Mouse (Mus musculus): Measurements from ENCODE around the gene Hist1h1t. TPM values are rescaled to one million over a fixed set of nuclear protein-coding genes. Genes with fewer than 3 reads are reported as not detected.

Gene Hist1h1t
- polyA plus RNA-seq, 1 experiment from 2014 or later, result 0.14 TPM

Small RNA genes lying within 50 kb of the gene (microRNA-seq; reads per million reads assigned to microRNA genes)
- gene Gm44314, result not detected
- not detected for gene Gm44350

Other genes with a start within 250 kb of the Hist1h1t start
- gene Btn1a1, start 229.9 kb upstream of the Hist1h1t start, polyA plus RNA-seq (2015; fragmentation: Nextera tagmentation; extraction: Ambion mirVana), result 0.85 and 1.4 TPM in 2 replicates
- gene Btn2a2, start 207.0 kb upstream of the Hist1h1t start, polyA plus RNA-seq (2015; fragmentation: Nextera tagmentation; extraction: Ambion mirVana), result 0.31 and 0.41 TPM in 2 replicates
- 5.4 and 5.7 TPM in 2 replicates for gene Hist1h4h, start 164.8 kb upstream of the Hist1h1t start, polyA plus RNA-seq (2015; fragmentation: Nextera tagmentation; extraction: Ambion mirVana)
- gene Hist1h2af, start 161.9 kb upstream of the Hist1h1t start, polyA plus RNA-seq (2015; fragmentation: Nextera tagmentation; extraction: Ambion mirVana), result 2.2 and 2.6 TPM in 2 replicates
- gene Hist1h3g, start 160.4 kb upstream of the Hist1h1t start, polyA plus RNA-seq (2015; fragmentation: Nextera tagmentation; extraction: Ambion mirVana), result 1.6 and 3.1 TPM in 2 replicates
- 0.61 and 0.74 TPM in 2 replicates for gene Hist1h2bh, start 152.4 kb upstream of the Hist1h1t start, polyA plus RNA-seq (2015; fragmentation: Nextera tagmentation; extraction: Ambion mirVana)
- gene Hist1h3f, start 151.8 kb upstream of the Hist1h1t start, polyA plus RNA-seq (2015; fragmentation: Nextera tagmentation; extraction: Ambion mirVana), result 0.16 and 0.25 TPM in 2 replicates
- gene Hist1h4f, start 144.2 kb upstream of the Hist1h1t start, polyA plus RNA-seq (2015; fragmentation: Nextera tagmentation; extraction: Ambion mirVana), result 0.62 and 0.66 TPM in 2 replicates
- gene Hist1h1d, start 142.6 kb upstream of the Hist1h1t start, polyA plus RNA-seq (2015; fragmentation: Nextera tagmentation; extraction: Ambion mirVana), result 0.18 and 0.23 TPM in 2 replicates
- gene Hist1h3e, start 133.4 kb upstream of the Hist1h1t start, polyA plus RNA-seq (2015; fragmentation: Nextera tagmentation; extraction: Ambion mirVana), result 1.7 and 2.4 TPM in 2 replicates
- gene Hist1h2ae, start 124.6 kb upstream of the Hist1h1t start, polyA plus RNA-seq (2015; fragmentation: Nextera tagmentation; extraction: Ambion mirVana), result 33.7 and 35.5 TPM in 2 replicates
- 4.3 and 4.6 TPM in 2 replicates for gene Hist1h2bg, start 124.4 kb upstream of the Hist1h1t start, polyA plus RNA-seq (2015; fragmentation: Nextera tagmentation; extraction: Ambion mirVana)
- 0.97 and 1.5 TPM in 2 replicates for gene Hist1h2bf, start 121.6 kb upstream of the Hist1h1t start, polyA plus RNA-seq (2015; fragmentation: Nextera tagmentation; extraction: Ambion mirVana)
- gene Hist1h2ad, start 121.4 kb upstream of the Hist1h1t start, polyA plus RNA-seq (2015; fragmentation: Nextera tagmentation; extraction: Ambion mirVana), result 1.2 and 1.6 TPM in 2 replicates
- 2.0 and 2.2 TPM in 2 replicates for gene Hist1h3d, start 120.1 kb upstream of the Hist1h1t start, polyA plus RNA-seq (2015; fragmentation: Nextera tagmentation; extraction: Ambion mirVana)
- gene Hist1h4d, start 114.2 kb upstream of the Hist1h1t start, polyA plus RNA-seq (2015; fragmentation: Nextera tagmentation; extraction: Ambion mirVana), result 48.2 and 53.2 TPM in 2 replicates
- 1.7 and 1.9 TPM in 2 replicates for gene Hist1h2be, start 74.7 kb upstream of the Hist1h1t start, polyA plus RNA-seq (2015; fragmentation: Nextera tagmentation; extraction: Ambion mirVana)
- 9.6 and 10.8 TPM in 2 replicates for gene Hist1h1e, start 73.3 kb upstream of the Hist1h1t start, polyA plus RNA-seq (2015; fragmentation: Nextera tagmentation; extraction: Ambion mirVana)
- 0.50 and 0.74 TPM in 2 replicates for gene Hist1h2ac, start 11.9 kb upstream of the Hist1h1t start, polyA plus RNA-seq (2015; fragmentation: Nextera tagmentation; extraction: Ambion mirVana)
- 51.8 and 52.1 TPM in 2 replicates for gene Hist1h2bc, start 11.6 kb upstream of the Hist1h1t start, polyA plus RNA-seq (2015; fragmentation: Nextera tagmentation; extraction: Ambion mirVana)
- gene Hist1h4c, start 2.6 kb downstream of the Hist1h1t start, polyA plus RNA-seq (2015; fragmentation: Nextera tagmentation; extraction: Ambion mirVana), result 2.4 and 2.7 TPM in 2 replicates
- gene Hfe, start 15.0 kb downstream of the Hist1h1t start, polyA plus RNA-seq (2015; fragmentation: Nextera tagmentation; extraction: Ambion mirVana), result 10.3 and 13.6 TPM in 2 replicates
- gene Hist1h1c, start 43.0 kb downstream of the Hist1h1t start, polyA plus RNA-seq (2015; fragmentation: Nextera tagmentation; extraction: Ambion mirVana), result 38.8 and 41.2 TPM in 2 replicates
- gene Hist1h3c, start 49.8 kb downstream of the Hist1h1t start, polyA plus RNA-seq (2015; fragmentation: Nextera tagmentation; extraction: Ambion mirVana), result 2.0 and 4.1 TPM in 2 replicates
- gene Hist1h2bb, start 50.9 kb downstream of the Hist1h1t start, polyA plus RNA-seq (2015; fragmentation: Nextera tagmentation; extraction: Ambion mirVana), result 1.2 and 1.9 TPM in 2 replicates
- gene Hist1h2ab, start 55.3 kb downstream of the Hist1h1t start, polyA plus RNA-seq (2015; fragmentation: Nextera tagmentation; extraction: Ambion mirVana), result 15.3 and 20.4 TPM in 2 replicates
- gene Hist1h3b, start 56.5 kb downstream of the Hist1h1t start, polyA plus RNA-seq (2015; fragmentation: Nextera tagmentation; extraction: Ambion mirVana), result 3.1 and 4.7 TPM in 2 replicates
- 1.2 and 1.7 TPM in 2 replicates for gene Hist1h4b, start 61.2 kb downstream of the Hist1h1t start, polyA plus RNA-seq (2015; fragmentation: Nextera tagmentation; extraction: Ambion mirVana)
- gene Hist1h4a, start 65.4 kb downstream of the Hist1h1t start, polyA plus RNA-seq (2015; fragmentation: Nextera tagmentation; extraction: Ambion mirVana), result not detected in 2 replicates
- gene Hist1h3a, start 66.6 kb downstream of the Hist1h1t start, polyA plus RNA-seq (2015; fragmentation: Nextera tagmentation; extraction: Ambion mirVana), result 1.5 and 2.4 TPM in 2 replicates
- gene Hist1h1a, start 67.9 kb downstream of the Hist1h1t start, polyA plus RNA-seq (2015; fragmentation: Nextera tagmentation; extraction: Ambion mirVana), result 0.76 and 0.98 TPM in 2 replicates
- gene Trim38, start 74.1 kb downstream of the Hist1h1t start, polyA plus RNA-seq (2015; fragmentation: Nextera tagmentation; extraction: Ambion mirVana), result not detected in 2 replicates
- gene Slc17a2, start 111.2 kb downstream of the Hist1h1t start, polyA plus RNA-seq (2015; fragmentation: Nextera tagmentation; extraction: Ambion mirVana), result not detected in 2 replicates
- 0.03 TPM in 1 of 2 replicates, not detected in the other for gene Slc17a3, start 143.6 kb downstream of the Hist1h1t start, polyA plus RNA-seq (2015; fragmentation: Nextera tagmentation; extraction: Ambion mirVana)
- gene Slc17a1, start 171.9 kb downstream of the Hist1h1t start, polyA plus RNA-seq (2015; fragmentation: Nextera tagmentation; extraction: Ambion mirVana), result not detected in 2 replicates
- not detected in 2 replicates for gene Slc17a4, start 219.2 kb downstream of the Hist1h1t start, polyA plus RNA-seq (2015; fragmentation: Nextera tagmentation; extraction: Ambion mirVana)
- gene Hist1h2ba, start 238.3 kb downstream of the Hist1h1t start, polyA plus RNA-seq (2015; fragmentation: Nextera tagmentation; extraction: Ambion mirVana), result not detected in 2 replicates
- gene Hist1h2aa, start 238.6 kb downstream of the Hist1h1t start, polyA plus RNA-seq (2015; fragmentation: Nextera tagmentation; extraction: Ambion mirVana), result not detected in 2 replicates

Measured in heart, embryonic 15.5 days (tissue).